Mouse (Mus musculus): ENCODE data around the gene Serpina1b. TPM values are rescaled to one million over a fixed set of nuclear protein-coding genes. Genes with fewer than 3 reads are reported as not detected.
"Not testable (repeated sequence)": the region's sequence is repeated elsewhere in the genome, so short reads cannot be mapped to it uniquely, and the experiment has no call there.

Gene Serpina1b
- polyA plus RNA-seq (2015; fragmentation: Nextera tagmentation; extraction: Ambion mirVana): 0.17 TPM in 1 of 2 replicates, not detected in the other

DNA sequence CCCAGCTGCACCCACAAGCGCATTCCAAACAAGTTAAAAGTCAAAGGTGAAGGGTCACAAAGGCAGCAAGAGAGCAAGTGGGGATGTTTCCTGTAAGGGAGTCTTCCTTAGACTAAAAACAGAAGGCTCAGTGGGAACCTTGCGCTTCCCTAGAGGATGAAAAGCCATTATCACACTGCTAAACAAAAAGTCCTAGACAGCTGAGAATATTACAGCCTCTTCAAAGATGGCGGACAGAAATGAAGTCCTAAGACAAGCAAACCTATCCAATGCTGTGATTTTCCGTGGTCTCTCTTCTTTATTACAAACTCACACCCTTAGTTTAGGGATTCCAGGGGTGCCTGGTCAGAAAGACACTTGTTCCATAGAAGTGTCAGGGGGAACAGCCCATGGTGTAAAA lies at the start of gene Serpina1b:
Serpina1b (minus strand) TSS at position 101 of the 400 bp plus-strand sequence.
- DNase-seq (ENCODE audit: low spot score): not testable (repeated sequence)

DNA sequence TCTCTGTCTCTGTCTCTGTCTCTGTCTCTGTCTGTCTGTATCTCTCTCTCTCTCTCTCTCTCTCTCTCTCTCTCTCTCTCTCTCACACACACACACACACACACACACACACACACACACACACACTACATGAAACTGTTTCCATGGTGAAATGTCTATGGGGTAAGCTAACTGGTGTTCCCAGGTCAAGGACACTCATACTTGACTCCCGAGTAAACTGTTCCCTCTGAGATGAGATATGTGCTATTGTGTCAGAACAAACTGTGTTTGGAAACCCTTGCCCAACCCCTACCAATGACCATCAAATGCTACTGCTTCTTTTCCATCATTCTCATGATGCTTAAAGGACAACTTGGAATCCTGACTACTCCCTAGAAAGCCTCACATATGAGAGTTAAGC lies 36.7 kb upstream of the Serpina1b start:
- DNase-seq (ENCODE audit: low spot score): not testable (repeated sequence)

DNA sequence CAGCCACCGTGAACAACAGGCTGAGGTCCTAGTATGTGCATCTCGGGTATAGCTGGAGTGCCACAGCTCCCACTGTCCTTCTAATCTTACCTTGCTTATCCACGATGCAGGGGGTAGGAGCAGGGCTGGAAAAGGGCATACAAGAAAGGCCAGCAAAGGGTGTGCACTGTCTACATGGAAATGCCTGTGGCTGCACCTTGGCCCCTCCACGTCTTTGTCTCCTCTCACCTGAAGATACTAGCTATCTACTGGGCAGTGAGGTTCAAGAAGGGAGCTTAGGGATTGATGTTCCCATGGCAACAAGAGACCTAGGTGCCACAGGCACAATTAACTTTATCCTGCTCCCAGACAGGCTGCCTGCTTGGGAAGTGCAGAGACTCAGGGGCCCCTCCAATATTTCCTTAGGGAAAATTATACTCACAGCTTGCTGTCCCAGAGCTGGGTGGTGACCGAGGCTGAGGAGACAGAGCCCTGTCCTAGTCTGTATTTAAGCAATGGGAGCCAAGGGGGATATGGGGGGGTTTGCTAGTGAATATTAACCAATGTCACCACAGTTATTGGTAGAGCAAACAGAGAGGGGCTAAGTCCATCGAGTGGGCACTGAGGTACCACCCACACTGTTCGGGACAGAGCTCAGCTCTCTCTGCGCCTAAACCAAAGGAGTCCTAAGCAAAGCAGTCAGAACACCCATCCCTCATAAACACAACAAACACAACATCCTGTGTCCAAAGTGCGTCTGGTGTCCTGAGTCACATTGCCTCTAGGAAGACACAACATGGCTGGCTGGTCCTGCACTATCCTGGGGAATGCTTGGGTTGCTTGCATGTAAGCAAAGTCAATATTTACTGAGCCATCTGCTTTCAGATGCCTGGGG lies 33.2 kb upstream of the Serpina1b start, which contains the start of gene Serpina1a:
Serpina1a (minus strand) TSS at position 462 of the 874 bp plus-strand sequence.
- DNase-seq (ENCODE audit: low spot score): not testable (repeated sequence)

DNA sequence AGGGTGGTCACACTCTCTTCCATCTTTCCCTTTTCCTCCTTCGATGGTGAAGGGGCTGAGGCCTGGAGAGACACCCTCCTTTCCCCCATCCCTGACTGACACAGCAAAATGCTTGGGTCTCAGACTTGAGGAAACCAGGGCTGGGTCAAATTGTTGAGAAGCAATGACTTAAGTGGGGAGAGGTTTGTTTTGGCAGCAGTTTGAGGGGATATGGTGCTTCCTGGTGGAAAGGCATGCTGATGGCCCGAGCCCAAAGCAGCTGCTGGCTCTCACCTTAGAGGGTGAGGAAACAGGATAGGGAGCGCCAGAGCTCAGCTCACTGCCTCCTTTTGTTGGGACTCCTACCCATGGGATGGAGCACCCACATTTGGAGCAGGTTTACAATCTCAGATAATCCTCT lies 30.8 kb upstream of the Serpina1b start:
- DNase-seq (ENCODE audit: low spot score): no peak

DNA sequence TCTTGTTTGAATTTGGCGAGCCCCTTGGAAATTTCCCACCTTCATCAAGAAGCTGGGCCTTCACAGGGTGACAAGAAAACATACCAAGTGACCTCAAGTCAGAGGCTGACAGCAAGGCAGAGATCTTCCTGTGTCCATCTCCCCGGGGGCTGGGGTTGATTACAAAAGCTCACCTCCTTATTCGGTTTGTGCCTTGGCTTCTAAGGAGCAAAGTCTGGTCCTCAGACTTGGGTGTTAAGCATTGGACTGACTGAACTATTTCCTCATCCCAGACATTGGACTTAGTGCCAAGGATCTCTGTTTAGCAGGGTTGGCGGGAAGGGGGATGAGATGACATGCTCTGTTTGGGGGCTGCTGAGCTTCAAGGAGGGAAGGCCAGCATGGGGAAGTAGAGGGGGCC lies 30.4 kb upstream of the Serpina1b start:
- not testable (repeated sequence) for DNase-seq (ENCODE audit: low spot score)

DNA sequence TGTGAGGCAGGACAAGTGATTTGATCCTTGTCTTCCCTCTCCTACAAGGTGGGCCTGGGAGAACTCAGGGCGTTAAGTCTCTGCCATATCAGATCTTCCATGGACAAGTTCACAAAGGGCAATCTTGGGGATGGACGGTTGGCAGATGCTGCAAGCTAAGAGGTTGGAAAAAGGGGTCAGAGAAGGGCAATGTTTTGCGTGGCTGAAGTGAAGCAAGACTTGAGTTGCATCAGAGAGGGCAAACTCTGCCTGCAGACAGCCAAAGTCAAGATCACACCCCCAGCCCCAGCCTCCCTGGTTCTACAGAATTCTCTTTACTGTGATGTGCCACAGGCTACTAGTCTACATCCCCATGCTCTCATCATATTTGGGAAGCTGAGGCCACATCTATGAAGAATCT lies 29.4 kb upstream of the Serpina1b start:
- DNase-seq (ENCODE audit: low spot score): not testable (repeated sequence)

DNA sequence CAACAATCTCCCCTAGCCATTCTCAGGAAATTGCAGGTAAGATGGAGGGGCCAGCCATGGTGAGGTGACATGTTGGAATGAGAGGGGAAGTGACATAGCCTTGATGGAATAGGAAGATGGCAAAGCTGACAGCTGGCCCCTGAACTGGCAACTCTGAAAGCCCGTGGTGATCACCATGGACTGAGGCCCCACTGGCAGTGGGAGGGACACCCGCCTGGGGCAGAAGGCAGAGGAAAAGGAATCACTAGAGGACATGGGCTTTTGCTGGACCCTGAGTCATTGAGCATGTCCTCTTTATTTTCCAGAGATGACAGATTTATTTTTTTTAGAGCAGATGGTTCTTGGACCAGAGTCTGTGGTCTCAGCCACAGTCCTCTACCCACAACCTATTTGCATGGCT lies 22.9 kb upstream of the Serpina1b start:
- DNase-seq (ENCODE audit: low spot score): not testable (repeated sequence)

DNA sequence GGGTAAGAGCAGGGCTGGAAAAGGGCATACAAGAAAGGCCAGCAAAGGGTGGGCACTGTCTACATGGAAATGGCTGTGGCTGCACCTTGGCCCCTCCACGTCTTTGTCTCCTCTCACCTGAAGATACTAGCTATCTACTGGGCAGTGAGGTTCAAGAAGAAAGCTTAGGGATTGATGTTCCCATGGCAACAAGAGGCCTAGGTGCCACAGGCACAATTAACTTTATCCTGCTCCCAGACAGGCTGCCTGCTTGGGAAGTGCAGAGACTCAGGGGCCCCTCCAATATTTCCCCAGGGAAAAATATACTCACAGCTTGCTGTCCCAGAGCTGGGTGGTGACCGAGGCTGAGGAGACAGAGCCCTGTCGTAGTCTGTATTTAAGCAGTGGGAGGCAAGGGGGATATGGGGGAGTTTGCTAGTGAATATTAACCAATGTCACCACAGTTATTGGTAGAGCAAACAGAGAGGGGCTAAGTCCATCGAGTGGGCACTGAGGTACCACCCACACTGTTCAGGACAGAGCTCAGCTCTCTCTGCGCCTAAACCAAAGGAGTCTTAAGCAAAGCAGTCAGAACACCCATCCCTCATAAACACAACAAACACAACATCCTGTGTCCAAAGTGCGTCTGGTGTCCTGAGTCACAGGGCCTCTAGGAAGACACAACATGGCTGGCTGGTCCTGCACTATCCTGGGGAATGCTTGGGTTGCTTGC lies 2.4 kb downstream of the Serpina1b start:
- not testable (repeated sequence) for DNase-seq (ENCODE audit: low spot score)

DNA sequence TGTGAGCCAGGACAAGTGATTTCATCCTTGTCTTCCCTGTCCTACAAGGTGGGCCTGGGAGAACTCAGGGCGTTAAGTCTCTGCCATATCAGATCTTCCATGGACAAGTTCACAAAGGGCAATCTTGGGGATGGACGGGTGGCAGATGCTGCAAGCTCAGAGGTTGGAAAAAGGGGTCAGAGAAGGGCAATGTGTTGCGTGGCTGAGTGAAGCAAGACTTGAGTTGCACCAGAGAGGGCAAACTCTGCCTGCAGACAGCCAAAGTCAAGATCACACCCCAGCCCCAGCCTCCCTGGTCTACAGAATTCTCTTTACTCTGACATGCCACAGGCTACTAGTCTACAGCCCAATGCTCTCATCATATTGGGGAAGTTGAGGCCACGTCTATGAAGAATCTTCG lies 6.3 kb downstream of the Serpina1b start:
- not testable (repeated sequence) for DNase-seq (ENCODE audit: low spot score)

DNA sequence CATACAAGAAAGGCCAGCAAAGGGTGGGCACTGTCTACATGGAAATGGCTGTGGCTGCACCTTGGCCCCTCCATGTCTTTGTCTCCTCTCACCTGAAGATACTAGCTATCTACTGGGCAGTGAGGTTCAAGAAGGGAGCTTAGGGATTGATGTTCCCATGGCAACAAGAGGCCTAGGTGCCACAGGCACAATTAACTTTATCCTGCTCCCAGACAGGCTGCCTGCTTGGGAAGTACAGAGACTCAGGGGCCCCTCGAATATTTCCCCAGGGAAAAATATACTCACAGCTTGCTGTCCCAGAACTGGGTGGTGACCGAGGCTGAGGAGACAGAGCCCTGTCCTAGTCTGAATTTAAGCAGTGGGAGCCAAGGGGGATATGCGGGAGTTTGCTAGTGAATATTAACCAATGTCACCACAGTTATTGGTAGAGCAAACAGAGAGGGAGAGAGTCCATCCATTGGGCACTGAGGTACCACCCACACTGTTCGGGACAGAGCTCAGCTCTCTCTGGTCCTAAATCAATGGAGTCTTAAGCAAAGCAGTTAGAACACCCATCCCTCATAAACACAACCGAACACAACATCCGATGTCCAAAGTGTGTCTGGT lies 56.8 kb downstream of the Serpina1b start, which contains the start of gene Serpina1d:
Serpina1d (minus strand) TSS at position 347 of the 606 bp plus-strand sequence.
- DNase-seq (ENCODE audit: low spot score): not testable (repeated sequence)

DNA sequence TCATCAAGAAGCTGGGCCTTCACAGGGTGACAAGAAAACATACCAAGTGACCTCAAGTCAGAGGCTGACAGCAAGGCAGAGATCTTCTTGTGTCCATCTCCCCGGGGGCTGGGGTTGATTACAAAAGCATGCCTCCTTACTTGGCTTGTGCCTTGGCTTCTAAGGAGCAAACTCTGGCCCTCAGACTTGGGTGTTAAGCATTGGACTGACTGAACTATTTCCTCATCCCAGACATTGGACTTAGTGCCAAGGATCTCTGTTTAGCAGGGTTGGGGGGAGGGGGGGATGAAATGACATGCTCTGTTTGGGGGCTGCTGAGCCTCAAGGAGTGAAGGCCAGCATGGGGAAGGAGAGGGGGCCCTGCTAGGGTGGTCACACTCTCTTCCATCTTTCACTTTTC lies 59.6 kb downstream of the Serpina1b start:
- not testable (repeated sequence) for DNase-seq (ENCODE audit: low spot score)

DNA sequence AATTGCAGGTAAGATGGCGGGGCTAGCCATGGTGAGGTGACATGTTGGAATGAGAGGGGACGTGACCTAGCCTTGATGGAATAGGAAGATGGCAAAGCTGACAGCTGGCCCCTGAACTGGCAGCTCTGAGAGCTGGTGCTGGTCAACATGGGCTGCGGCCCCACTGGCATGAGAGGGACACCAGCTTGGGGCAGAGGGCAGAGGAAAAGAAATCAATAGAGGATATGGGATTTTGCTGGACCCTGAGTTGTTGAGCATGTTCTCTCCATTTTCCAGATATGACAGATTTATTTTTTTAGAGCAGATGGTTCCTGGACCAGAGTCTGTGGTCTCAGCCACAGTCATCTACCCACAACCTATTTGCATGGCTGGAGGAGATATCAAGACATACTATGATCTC lies 67.1 kb downstream of the Serpina1b start:
- DNase-seq (ENCODE audit: low spot score): not testable (repeated sequence)

DNA sequence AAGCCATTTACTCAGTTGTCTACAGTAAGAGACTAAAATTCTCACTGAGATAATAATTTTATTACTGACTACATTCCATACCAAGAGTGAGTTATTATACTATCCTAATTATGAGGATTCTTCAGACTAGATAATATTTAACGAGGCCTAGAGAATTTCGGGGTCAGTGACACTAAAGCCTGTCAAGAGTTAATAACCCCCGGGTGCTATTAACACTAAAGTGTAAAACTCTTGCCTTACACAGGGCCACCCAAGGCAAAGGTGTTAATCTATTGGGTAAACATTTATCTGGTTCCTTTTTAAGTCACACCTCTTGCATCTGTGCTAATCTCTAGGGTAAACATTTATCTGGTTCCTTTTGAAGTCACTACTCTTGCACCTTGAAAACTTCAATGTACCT lies 69.9 kb downstream of the Serpina1b start:
- not testable (repeated sequence) for DNase-seq (ENCODE audit: low spot score)

DNA sequence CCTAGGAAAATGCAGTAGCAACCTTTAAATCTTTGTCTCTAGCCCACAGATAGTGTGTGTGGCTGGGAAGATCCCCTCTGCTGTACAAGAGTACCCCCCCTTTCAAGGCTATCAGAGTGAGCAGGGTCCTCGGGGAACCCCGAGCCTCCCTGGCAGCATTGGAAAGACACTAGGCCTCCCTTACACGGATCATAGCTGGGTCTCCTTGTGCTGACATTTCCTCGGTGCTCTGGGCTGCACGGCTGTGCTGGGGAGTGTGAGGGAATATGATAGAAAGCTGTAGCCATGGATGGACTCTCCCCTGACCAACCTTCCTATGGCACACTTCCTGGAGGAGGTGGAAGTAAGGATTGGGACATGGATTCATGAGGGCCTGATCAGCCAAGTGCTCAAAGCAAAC lies 84.2 kb downstream of the Serpina1b start:
- not testable (repeated sequence) for DNase-seq (ENCODE audit: low spot score)

DNA sequence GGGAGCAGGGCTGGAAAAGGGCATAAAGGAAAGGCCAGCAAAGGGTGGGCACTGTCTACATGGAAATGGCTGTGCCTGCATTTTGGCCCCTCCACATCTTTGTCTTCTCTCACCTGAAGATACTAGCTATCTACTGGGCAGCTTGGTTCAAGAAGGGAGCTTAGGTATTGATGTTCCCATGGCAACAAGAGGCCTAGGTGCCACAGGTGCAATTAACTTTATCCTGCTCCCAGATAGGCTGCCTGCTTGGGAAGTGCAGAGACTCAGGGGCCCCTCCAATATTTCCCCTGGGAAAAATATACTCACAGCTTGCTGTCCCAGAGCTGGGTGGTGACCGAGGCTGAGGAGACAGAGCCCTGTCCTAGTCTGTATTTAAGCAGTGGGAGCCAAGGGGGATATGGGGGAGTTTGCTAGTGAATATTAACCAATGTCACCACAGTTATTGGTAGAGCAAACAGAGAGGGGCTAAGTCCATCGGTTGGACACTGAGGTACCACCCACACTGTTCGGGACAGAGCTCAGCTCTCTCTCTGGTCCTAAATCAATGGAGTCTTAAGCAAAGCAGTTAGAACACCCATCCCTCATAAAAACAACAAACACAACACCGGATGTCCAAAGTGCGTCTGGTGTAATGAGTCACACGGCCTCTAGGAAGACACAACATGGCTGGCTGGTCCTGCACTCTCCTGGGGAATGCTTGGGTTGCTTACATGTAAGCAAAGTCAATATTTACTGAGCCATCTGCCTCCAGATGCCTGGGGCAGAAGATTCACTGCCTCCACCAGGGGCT lies 92.2 kb downstream of the Serpina1b start:
- not testable (repeated sequence) for DNase-seq (ENCODE audit: low spot score)

DNA sequence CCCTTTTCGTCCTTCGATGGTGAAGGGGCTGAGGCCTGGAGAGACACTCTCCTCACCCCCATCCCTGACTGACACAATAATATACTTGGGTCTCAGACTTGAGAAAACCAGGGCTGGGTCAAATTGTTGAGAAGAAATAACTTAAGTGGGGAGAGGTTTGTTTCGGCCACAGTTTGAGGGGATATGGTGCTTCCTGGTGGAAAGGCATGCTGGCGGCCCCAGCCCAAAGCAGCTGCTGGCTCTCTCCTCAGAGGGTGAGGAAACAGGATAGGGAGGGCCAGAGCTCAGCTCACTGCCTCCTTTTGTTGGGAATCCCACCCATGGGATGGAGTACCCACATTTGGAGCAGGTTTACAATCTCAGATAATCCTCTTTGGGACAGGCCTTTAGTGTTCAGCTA lies 94.6 kb downstream of the Serpina1b start:
- DNase-seq (ENCODE audit: low spot score): not testable (repeated sequence)

DNA sequence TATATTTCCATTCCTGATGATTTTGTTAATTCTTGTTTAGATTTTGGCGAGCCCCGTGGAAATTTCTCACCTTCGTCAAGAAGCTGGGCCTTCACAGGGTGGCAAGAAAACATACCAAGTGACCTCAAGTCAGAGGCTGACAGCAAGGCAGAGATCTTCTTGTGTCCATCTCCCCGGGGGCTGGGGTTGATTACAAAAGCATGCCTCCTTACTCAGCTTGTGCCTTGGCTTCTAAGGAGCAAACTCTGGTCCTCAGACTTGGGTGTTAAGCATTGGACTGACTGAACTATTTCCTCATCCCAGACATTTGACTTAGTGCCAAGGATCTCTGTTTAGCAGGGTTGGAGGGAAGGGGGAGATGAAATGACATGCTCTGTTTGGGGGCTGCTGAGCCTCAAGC lies 95.1 kb downstream of the Serpina1b start:
- DNase-seq (ENCODE audit: low spot score): not testable (repeated sequence)

DNA sequence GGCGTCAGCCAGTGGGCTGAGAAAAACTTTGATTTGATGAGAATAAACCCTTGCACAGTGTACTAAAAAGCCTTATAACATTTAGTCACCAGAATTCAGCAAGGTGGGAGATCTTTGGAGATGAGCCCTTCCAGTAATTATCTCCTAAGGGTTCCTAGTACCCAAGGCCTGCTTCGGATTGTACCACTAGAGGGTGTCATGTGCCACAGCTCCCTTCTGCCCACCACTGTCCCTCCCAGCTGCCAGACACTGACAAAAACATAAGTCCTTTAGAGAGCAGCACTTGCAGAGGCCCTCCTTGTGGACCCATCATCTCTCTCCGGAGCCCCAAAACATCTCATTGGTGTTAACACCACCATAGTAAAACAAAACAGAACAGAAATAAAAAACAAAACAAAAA lies 118.6 kb downstream of the Serpina1b start:
- DNase-seq (ENCODE audit: low spot score): no peak

DNA sequence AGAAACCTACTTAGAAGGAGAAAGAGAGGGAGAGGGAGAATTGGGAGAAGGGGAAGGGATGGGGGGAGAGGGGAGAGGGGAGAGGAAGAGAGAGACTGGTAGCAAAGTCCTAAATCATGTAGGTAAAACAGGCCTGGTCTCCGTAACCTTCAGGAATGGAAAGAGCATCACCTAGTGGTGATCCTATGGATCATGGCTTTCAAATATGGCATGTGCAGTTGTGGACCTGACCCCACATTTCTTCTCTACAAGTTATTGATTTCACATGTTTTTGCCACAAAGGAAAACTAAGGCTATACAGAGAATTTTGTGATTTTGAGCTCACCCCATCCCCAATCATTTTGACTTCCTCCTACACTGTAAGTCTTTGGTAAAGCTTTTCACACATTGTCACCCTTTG lies 119.8 kb downstream of the Serpina1b start:
- DNase-seq (ENCODE audit: low spot score): no peak

DNA sequence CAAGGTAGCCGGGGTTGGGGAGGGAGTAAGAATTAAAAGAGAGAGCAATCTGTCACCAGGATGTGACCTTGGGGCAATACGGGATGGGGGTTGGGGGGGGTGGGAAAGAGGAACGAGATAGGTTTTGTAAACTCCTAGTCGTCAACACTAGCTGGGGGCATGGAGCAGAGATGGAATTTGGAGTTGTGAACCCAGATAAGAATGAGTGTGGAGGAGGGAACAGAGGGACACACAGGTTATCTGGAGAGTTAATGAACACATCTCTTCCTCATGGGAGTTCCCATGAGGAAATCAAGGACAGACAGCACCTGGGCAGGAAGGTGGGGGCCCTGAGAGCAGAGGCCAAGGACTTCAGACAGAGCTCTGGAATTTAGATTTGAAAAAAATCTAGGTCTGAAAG lies 124.1 kb downstream of the Serpina1b start:
- DNase-seq (ENCODE audit: low spot score): no peak

DNA sequence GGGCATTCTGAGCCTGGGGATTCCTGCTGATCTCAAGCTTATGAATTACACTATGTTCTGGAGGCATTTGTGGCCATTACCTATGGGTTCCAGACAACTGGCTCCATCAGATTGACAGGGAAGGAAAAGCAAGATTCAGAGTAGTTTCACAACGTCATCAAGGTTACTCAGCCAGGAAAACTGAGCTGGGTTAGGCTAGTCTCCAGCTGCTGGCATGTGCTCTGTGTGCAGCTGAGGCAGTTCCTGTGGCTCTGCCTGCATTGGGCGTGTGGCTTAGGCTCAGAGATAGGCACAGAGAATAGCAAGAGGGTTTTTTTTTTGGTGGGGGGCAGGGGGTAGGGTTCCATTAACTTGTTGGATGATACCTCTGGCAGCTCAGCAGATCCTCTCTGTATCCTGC lies 124.6 kb downstream of the Serpina1b start:
- DNase-seq (ENCODE audit: low spot score): no peak

All from thymus, postnatal 0 days (tissue).